Mouse (Mus musculus) forebrain, embryonic 16.5 days (tissue): ENCODE results near the gene Aox4. TPM values are rescaled to one million over a fixed set of nuclear protein-coding genes. Genes with fewer than 3 reads are reported as not detected.

ENCODE experiments used
- ATAC-seq: fragments of 200-750 bp; cut with Nextera tagmentation; 2 replicates; pipeline ENCODE4 v1.8.0; 2017; ENCODE audit warnings: mild to moderate bottlenecking, moderate library complexity
- H3K27ac ChIP-seq: fragments of 300-500 bp; sonication (generic); 2 replicates; pipeline ENCODE4 v1.5.1; 2014; ENCODE audit warnings: low read length, control low read depth
- H3K27me3 ChIP-seq: fragments of 300-500 bp; sonication (generic); replicated peaks from 2 replicates; pipeline ENCODE4 v1.6.1; 2014; ENCODE audit warnings: low read length; ENCODE audit not compliant: control insufficient read depth, insufficient read depth
- H3K36me3 ChIP-seq: fragments of 300-500 bp; sonication (generic); 2 replicates; pipeline ENCODE4 v1.6.1; 2014; ENCODE audit not compliant: control insufficient read depth, insufficient read depth
- H3K4me1 ChIP-seq: fragments of 300-500 bp; sonication (generic); replicated peaks from 2 replicates; pipeline ENCODE4 v1.6.1; 2014; ENCODE audit warnings: low read length; ENCODE audit not compliant: control insufficient read depth, insufficient read depth
- H3K4me2 ChIP-seq: fragments of 300-500 bp; sonication (generic); 2 replicates; pipeline ENCODE4 v1.6.1; 2014; ENCODE audit warnings: mild to moderate bottlenecking, low read length, control low read depth
- H3K4me3 ChIP-seq: fragments of 300-500 bp; sonication (generic); replicated peaks from 2 replicates; pipeline ENCODE4 v1.5.1; 2014; ENCODE audit warnings: mild to moderate bottlenecking, low read length, control low read depth
- H3K9ac ChIP-seq: fragments of 300-500 bp; sonication (generic); replicated peaks from 2 replicates; pipeline ENCODE4 v1.6.1; 2014; ENCODE audit warnings: low read depth, low read length, control low read depth
- H3K9me3 ChIP-seq: fragments of 300-500 bp; sonication (generic); 2 replicates; pipeline ENCODE4 v1.6.1; 2016; ENCODE audit warnings: low read length; ENCODE audit not compliant: control insufficient read depth
- WGBS: fragments of 180-500 bp; shearing (Covaris S2); extraction: QIAGEN DNeasy Blood & Tissue Kit; methylation state at CpG from one replicate; pipeline ENCODE4 v1.1.7; 2014; 5-methylcytosine and 5-hydroxymethylcytosine counted together
- polyA plus RNA-seq: library from polyadenylated mRNA; unstranded; fragments of >200 nt; fragmentation: Nextera tagmentation; extraction: Ambion mirVana; gene quantifications from 2 replicates; pipeline ENCODE4 v1.2.1, GENCODE M21; 2015

Aox4 gene
- polyA plus RNA-seq, 1 experiment from 2014 or later, result 2.1 TPM

DNA sequence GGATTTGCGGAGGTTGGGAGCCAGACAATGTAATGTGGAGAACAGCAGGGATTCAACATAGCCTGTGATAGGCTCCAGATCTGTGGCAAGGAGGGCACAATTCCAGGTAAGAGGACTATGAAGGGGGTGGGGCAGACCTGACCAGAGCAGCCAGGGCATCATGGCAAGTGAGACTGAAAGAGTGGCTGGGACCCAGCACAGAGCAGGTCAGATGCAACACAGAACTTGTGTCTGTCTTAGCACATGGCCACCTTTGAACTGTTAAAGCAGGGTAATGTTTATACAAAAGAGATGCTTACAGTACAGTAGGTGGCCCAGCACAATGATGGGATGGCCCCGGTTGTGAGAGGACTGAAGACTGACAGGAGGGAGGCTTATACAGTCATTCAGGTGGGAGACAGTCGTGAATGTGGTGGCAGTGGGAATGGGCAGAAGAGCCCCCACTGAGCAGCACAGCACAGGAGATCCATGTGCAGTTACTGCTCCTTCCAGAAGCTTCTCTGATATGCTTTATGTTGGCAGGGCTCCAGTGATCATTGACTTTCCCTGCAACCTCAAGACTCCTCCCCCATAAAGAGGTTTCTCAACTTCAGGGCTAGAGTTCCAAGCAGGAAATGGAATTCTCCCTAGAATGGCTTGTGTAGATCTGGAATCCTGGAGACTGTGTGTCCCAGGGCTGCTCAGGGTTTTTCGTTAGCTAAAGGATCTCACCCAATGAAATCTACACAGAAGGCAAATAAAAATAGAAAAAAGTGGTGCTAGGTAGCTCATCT, 27.5 kb downstream of the Aox4 start:
- Histone ChIP-seq H3K36me3 (no peaks in the 10 kb centered on the region), H3K27ac (no peak overlapping the region), H3K4me1 (no peaks in the 10 kb centered on the region), H3K27me3 (no peaks in the 10 kb centered on the region), H3K4me3 (no peak overlapping the region), H3K4me2 (no peak overlapping the region), H3K9ac (no peak overlapping the region), H3K9me3 (no peaks in the 10 kb centered on the region)
- no peak for ATAC-seq
- 80% methylated on average over 4 of the region's 4 CpGs for WGBS

DNA sequence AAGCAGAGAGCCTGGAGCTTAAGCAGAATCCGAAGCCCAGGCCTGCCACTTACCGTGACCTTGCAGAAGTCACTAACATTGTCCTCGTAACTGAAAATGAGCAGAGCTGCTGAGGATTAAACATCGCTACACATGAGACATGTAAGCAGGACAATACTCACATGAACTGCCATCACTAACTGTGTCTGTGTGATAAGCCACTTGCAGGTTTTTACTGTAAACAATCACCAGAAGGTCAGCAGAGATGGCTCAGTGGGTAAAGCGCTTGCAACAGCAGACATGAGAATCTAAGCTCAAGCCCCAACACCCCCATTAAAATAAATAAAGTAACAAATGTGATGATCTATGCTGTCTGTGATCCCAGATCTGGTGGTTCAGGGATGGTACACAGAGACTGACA, 28.2 kb downstream of the Aox4 start:
- H3K4me2 ChIP-seq, result no peak overlapping the region
- 95% methylated on average over 5 of the region's 5 CpGs for WGBS
- no peak overlapping the region for H3K9ac ChIP-seq
- H3K9me3 ChIP-seq, result no peaks in the 10 kb centered on the region
- no peaks in the 10 kb centered on the region for H3K36me3 ChIP-seq
- H3K27me3 ChIP-seq, result no peaks in the 10 kb centered on the region
- no peak for ATAC-seq
- H3K27ac ChIP-seq, result no peak overlapping the region
- no peak overlapping the region for H3K4me3 ChIP-seq
- H3K4me1 ChIP-seq, result no peaks in the 10 kb centered on the region

DNA sequence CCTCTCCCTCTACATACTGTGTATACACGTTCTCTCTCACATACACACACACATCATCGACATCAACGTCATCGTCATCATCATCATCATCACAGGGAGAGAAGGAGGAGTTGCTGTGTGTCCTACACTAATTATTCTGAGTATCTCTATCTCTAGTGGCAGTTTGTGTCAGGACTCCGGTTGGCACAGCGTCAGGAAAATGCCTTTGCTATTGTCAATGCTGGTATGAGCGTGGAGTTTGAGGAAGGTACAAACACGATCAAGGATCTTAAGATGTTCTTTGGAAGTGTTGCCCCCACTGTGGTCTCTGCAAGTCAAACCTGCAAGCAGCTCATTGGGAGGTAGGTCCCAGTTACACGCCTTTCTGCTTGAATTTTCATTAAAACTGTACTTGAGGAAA, 28.8 kb downstream of the Aox4 start:
- no peak for ATAC-seq
- Histone ChIP-seq H3K9ac (no peak overlapping the region), H3K4me1 (no peaks in the 10 kb centered on the region), H3K36me3 (no peaks in the 10 kb centered on the region), H3K27me3 (no peaks in the 10 kb centered on the region), H3K27ac (no peak overlapping the region), H3K9me3 (no peaks in the 10 kb centered on the region), H3K4me3 (no peak overlapping the region), H3K4me2 (no peak overlapping the region)
- 94% methylated on average over 9 of the region's 9 CpGs for WGBS

DNA sequence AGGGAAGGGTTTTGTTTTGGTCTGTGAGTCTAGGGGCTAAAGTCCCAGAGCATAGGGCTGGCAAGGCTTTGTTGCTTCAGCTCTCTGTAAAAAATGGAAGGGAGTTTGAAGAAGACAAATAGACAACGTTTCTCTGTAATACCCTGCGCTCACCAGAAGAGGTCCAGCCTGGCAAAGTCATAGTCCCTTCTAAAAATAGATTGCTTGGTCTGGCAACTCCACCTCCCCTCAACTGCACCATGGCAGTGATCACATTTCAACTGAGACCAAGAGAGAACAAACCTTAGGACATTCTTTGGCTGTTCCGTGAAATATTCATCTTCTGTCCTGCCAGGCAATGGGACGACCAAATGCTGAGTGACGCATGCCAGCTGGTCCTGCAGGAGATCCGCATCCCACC, 30.1 kb downstream of the Aox4 start:
- Histone ChIP-seq H3K27ac (no peak overlapping the region), H3K4me2 (no peak overlapping the region), H3K36me3 (no peaks in the 10 kb centered on the region), H3K9me3 (no peaks in the 10 kb centered on the region), H3K27me3 (no peaks in the 10 kb centered on the region), H3K9ac (no peak overlapping the region), H3K4me1 (no peaks in the 10 kb centered on the region), H3K4me3 (no peak overlapping the region)
- no peak for ATAC-seq
- 72% methylated on average over 6 of the region's 6 CpGs for WGBS

DNA sequence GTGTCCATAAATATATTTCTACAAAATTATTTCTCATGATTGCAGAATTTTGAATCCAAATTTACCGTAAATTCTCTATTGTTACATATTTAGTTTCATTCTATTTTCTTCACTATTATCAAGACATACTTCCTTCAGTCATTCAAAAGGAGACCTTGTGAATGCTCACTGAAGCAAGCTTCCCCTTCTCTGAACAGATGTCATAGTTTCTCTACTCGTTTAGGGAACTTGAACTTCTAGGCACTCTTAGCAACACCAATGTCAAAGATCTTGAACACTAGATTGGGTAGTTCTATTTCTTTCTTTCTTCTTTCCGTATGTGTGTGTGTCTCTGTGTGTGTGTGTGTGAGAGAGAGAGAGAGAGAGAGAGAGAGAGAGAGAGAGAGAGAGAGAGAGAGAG, 34.3 kb downstream of the Aox4 start:
- Histone ChIP-seq H3K27me3 (no peaks in the 10 kb centered on the region), H3K4me2 (no peak overlapping the region), H3K9ac (no peak overlapping the region), H3K27ac (no peak overlapping the region), H3K36me3 (no peaks in the 10 kb centered on the region), H3K4me1 (no peaks in the 10 kb centered on the region), H3K9me3 (no peaks in the 10 kb centered on the region), H3K4me3 (no peak overlapping the region)
- ATAC-seq, result no peak
- 80% methylated on average over 3 of the region's 3 CpGs for WGBS

DNA sequence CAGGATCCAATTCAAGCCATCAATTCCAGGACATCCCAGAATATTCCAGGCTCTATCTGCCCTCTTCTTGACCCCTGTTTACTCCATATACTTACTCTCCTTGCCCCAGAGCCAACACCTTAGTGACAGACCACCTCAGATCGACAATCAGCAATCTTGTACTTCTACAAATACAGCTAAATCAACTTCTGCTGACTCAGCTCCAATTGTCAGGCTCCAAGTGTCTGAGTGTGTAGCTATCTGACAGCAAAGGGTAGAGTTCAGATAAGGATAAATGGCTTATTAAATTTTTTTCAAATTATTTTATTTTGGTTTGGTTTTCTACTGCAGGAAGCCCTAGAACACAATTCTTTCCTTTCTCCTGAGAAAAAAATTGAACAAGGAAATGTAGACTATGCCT, 38.3 kb downstream of the Aox4 start:
- no peak overlapping the region for H3K4me2 ChIP-seq

DNA sequence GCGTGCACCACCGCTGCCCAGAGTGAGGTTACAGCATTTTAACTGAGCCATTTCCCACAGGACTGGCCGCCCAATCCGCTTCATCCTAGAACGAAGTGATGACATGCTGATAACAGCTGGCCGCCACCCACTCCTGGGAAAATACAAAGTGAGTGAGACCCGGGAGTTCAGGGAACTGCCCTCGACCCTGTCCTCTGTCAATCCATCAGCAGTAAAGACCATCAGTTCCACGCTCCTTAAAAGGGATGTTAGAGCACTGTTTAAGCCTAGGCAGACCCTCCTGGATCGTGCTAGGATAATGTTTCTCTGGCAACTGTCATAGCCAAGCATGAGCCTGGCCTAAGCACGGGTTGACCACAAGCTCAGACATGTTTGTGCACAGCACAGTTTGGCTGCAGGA, 43.3 kb downstream of the Aox4 start:
- Histone ChIP-seq H3K4me2 (no peak overlapping the region), H3K36me3 (no peaks in the 10 kb centered on the region), H3K9ac (no peak overlapping the region), H3K4me3 (no peak overlapping the region), H3K4me1 (no peaks in the 10 kb centered on the region), H3K27me3 (no peaks in the 10 kb centered on the region), H3K9me3 (no peaks in the 10 kb centered on the region), H3K27ac (no peak overlapping the region)
- ATAC-seq, result no peak
- WGBS, result 90% methylated on average over 11 of the region's 11 CpGs

More for the DNA sequence above, 38.3 kb downstream of the Aox4 start:
- H3K4me1 ChIP-seq, result no peaks in the 10 kb centered on the region
- no peak for ATAC-seq
- no peak overlapping the region for H3K4me3 ChIP-seq
- 83% methylated on average over 1 of the region's 1 CpGs for WGBS
- H3K9ac ChIP-seq, result no peak overlapping the region
- no peak overlapping the region for H3K27ac ChIP-seq
- no peaks in the 10 kb centered on the region for H3K27me3 ChIP-seq
- no peaks in the 10 kb centered on the region for H3K36me3 ChIP-seq
- no peaks in the 10 kb centered on the region for H3K9me3 ChIP-seq

DNA sequence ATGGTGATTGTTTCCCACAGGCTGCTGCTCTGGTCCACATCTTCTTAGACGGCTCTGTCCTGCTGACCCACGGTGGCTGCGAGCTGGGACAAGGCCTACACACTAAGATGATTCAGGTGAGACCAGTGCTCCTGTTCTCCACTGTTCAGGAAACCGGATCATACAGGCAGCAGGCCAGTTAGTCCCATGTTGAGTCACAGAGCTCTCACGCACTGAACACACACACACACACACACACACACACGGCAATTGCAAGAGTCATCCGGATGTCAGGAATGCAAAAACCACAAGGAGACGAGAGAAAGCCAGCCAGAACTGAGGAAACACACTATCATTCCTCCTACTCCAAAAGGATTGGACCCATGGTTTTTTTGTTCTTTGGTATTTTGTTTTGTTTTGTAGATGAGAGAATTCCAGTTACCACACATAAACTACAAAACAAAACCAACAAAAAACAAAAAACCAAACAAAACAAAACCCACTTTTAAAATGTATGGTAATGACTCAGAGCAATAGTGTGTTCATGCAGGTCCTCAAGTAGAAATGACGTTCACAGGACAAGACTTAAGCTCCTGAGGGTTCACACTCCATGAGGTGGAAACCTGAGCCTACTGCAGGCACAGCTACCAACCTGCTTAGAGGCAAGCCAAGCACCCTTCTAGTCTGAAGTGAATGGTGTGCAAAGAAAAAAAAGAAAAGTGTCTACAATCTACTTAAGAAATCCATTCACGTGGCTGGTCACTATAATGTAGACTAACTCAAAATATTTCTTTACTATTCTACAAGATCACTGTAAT, 47.2 kb downstream of the Aox4 start:
- Histone ChIP-seq H3K9me3 (no peaks in the 10 kb centered on the region), H3K4me3 (no peak overlapping the region), H3K9ac (no peak overlapping the region), H3K36me3 (no peaks in the 10 kb centered on the region), H3K4me2 (no peak overlapping the region), H3K4me1 (no peaks in the 10 kb centered on the region), H3K27me3 (no peaks in the 10 kb centered on the region), H3K27ac (no peak overlapping the region)
- no peak for ATAC-seq
- WGBS, result 85% methylated on average over 10 of the region's 10 CpGs

DNA sequence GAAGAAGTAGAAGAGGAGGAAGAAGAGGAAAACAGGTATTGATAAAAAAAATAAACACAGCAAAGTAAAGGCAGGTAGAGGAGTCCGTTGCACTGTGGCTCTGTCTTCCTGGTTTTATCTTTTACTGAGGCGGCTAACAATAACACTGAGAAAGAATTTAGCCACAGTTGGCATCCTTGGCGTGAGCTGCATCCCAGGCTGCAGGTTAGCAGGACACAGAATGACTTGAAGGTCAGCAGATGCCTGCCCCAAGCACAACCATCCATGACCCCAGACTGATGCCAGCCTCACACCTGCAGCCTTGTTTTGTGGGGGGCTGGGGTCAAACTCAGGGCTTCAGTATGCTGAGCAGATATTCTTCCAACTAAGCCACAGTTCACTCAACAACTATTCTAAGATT, 50.1 kb downstream of the Aox4 start:
- no peaks in the 10 kb centered on the region for H3K9me3 ChIP-seq
- no peaks in the 10 kb centered on the region for H3K4me1 ChIP-seq
- no peaks in the 10 kb centered on the region for H3K27me3 ChIP-seq
- 80% methylated on average over 3 of the region's 3 CpGs for WGBS
- H3K4me3 ChIP-seq, result no peak overlapping the region
- ATAC-seq, result no peak
- no peak overlapping the region for H3K4me2 ChIP-seq
- no peak overlapping the region for H3K27ac ChIP-seq
- H3K36me3 ChIP-seq, result no peaks in the 10 kb centered on the region
- H3K9ac ChIP-seq, result no peak overlapping the region
